Mouse (Mus musculus): ENCODE measurements around the gene BC048507. TPM values are rescaled to one million over a fixed set of nuclear protein-coding genes. Genes with fewer than 3 reads are reported as not detected.

BC048507 gene
- not detected in 2 replicates for polyA plus RNA-seq (2015; fragmentation: Nextera tagmentation; extraction: Ambion mirVana)

DNA sequence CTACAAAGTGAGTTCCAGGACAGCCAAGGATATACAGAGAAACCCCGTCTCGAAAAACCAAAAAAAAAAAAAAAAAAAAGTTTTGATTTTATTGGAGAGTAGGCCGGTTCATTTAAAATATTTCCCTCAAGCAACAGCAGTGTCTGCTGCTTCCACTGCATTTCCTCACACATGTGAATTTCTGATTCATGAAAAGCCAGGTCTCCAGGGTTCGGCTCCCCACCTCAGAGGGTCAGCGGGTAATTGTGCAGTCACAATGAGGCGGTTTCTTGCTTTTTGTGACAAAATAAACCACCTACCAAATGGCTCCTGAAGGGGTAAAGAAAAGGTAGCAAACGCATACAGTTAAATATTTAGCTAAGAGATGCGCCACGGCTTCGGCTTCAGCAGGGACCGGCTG lies at the start of gene BC048507:
TSS of gene BC048507 (plus strand) at position 301 of the 400 bp plus-strand sequence.

GRCm38 (mm10) chr13:67813710-67814660 lies 49.1 kb upstream of the BC048507 start, which contains the start of gene Zfp273:
Zfp273 (plus strand) TSS chr13:67813740.

GRCm38 (mm10) chr13:67830911-67831336 lies 32.2 kb upstream of the BC048507 start, which contains the start of gene Gm10037:
Gm10037 (plus strand) TSS chr13:67831106.

Other genes with a start within 250 kb of the BC048507 start
- gene Gm49345, start 225.6 kb upstream of the BC048507 start, polyA plus RNA-seq (2015; fragmentation: Nextera tagmentation; extraction: Ambion mirVana), result 0.69 and 3.1 TPM in 2 replicates
- 2.5 and 2.8 TPM in 2 replicates for gene Zfp729a, start 225.5 kb upstream of the BC048507 start, polyA plus RNA-seq (2015; fragmentation: Nextera tagmentation; extraction: Ambion mirVana)
- 8.7 and 12.2 TPM in 2 replicates for gene Zfp738, start 176.3 kb upstream of the BC048507 start, polyA plus RNA-seq (2015; fragmentation: Nextera tagmentation; extraction: Ambion mirVana)
- 5.2 and 5.8 TPM in 2 replicates for gene Zfp65, start 134.2 kb upstream of the BC048507 start, polyA plus RNA-seq (2015; fragmentation: Nextera tagmentation; extraction: Ambion mirVana)
- gene Zfp85, start 108.1 kb upstream of the BC048507 start, polyA plus RNA-seq (2015; fragmentation: Nextera tagmentation; extraction: Ambion mirVana), result 5.1 TPM in 2 replicates
- gene Zfp493, start 83.6 kb upstream of the BC048507 start, polyA plus RNA-seq (2015; fragmentation: Nextera tagmentation; extraction: Ambion mirVana), result 1.7 and 2.0 TPM in 2 replicates
- 9.7 and 10.6 TPM in 2 replicates for gene Zfp273, start 49.6 kb upstream of the BC048507 start, polyA plus RNA-seq (2015; fragmentation: Nextera tagmentation; extraction: Ambion mirVana)
- 4.5 and 4.9 TPM in 2 replicates for gene Gm10037, start 32.2 kb upstream of the BC048507 start, polyA plus RNA-seq (2015; fragmentation: Nextera tagmentation; extraction: Ambion mirVana)